Mouse (Mus musculus): ENCODE data around the gene Pcyt1a.
A peak's percentile ranks its signal among the peaks of the same experiment; 100 is the strongest.
"Not testable (repeated sequence)": the region's sequence is repeated elsewhere in the genome, so short reads cannot be mapped to it uniquely, and the experiment has no call there.

The Pcyt1a gene

GRCm38 (mm10) chr16:32434066-32434465 lies 3.3 kb downstream of the Pcyt1a start:
- DNase-seq, result no peak

- DNase-seq, result no peak
Measured at GRCm38 (mm10) chr16:32434691-32435090, 4.0 kb downstream of the Pcyt1a start.

- no peak for DNase-seq
Measured at GRCm38 (mm10) chr16:32436657-32437056, 5.9 kb downstream of the Pcyt1a start.

GRCm38 (mm10) chr16:32437266-32437665 lies 6.5 kb downstream of the Pcyt1a start:
- DNase-seq, result no peak

GRCm38 (mm10) chr16:32441432-32441831 lies 10.7 kb downstream of the Pcyt1a start:
- DNase-seq, result no peak

- DNase-seq, result not testable (repeated sequence)
Measured at GRCm38 (mm10) chr16:32444615-32445014, 13.9 kb downstream of the Pcyt1a start.

GRCm38 (mm10) chr16:32445558-32445957 lies 14.8 kb downstream of the Pcyt1a start:
- no peak for DNase-seq

GRCm38 (mm10) chr16:32446563-32447138 lies 15.9 kb downstream of the Pcyt1a start:
- no peak for DNase-seq

- DNase-seq, result no peak
Measured at GRCm38 (mm10) chr16:32449665-32450064, 18.9 kb downstream of the Pcyt1a start.

- DNase-seq, result no peak
Measured at GRCm38 (mm10) chr16:32450133-32450532, 19.4 kb downstream of the Pcyt1a start.

- no peak for DNase-seq
Measured at GRCm38 (mm10) chr16:32453102-32453501, 22.4 kb downstream of the Pcyt1a start.

GRCm38 (mm10) chr16:32454646-32455045 lies 23.9 kb downstream of the Pcyt1a start:
- DNase-seq, result no peak

- no peak for DNase-seq
Measured at GRCm38 (mm10) chr16:32456086-32456485, 25.4 kb downstream of the Pcyt1a start.

- no peak for DNase-seq
Measured at GRCm38 (mm10) chr16:32456761-32457160, 26.0 kb downstream of the Pcyt1a start.

GRCm38 (mm10) chr16:32457589-32458386 lies 27.1 kb downstream of the Pcyt1a start:
- peak; percentile 42 to 58 for DNase-seq

GRCm38 (mm10) chr16:32460518-32460917 lies 29.8 kb downstream of the Pcyt1a start:
- no peak for DNase-seq

GRCm38 (mm10) chr16:32461713-32462112 lies 31.0 kb downstream of the Pcyt1a start:
- DNase-seq, result no peak

- no peak for DNase-seq
Measured at GRCm38 (mm10) chr16:32462950-32463349, 32.2 kb downstream of the Pcyt1a start.

GRCm38 (mm10) chr16:32463426-32463825 lies 32.7 kb downstream of the Pcyt1a start:
- DNase-seq, result no peak

- no peak for DNase-seq
Measured at GRCm38 (mm10) chr16:32464908-32465307, 34.2 kb downstream of the Pcyt1a start.

GRCm38 (mm10) chr16:32468488-32468887 lies 37.8 kb downstream of the Pcyt1a start:
- no peak for DNase-seq

- no peak for DNase-seq
Measured at GRCm38 (mm10) chr16:32469404-32470105, 38.8 kb downstream of the Pcyt1a start.

- DNase-seq, result no peak
Measured at GRCm38 (mm10) chr16:32472276-32473015, 41.7 kb downstream of the Pcyt1a start.
